Mouse (Mus musculus): ENCODE measurements around the gene Col1a1. TPM values are rescaled to one million over a fixed set of nuclear protein-coding genes. Genes with fewer than 3 reads are reported as not detected.

The Col1a1 gene
- polyA plus RNA-seq, 1 experiment from 2014 or later = 135 TPM

GRCm38 (mm10) chr11:94930151-94930550 is 5.9 kb upstream of the Col1a1 start:
- H3K9ac ChIP-seq (ENCODE audit: low read depth, low read length) = no peak overlapping the region
- H3K4me1 ChIP-seq (replicated peaks; ENCODE audit: control insufficient read depth, insufficient read depth, low read length) = peaks cover 3% of the 10 kb centered on the region; the same call in 1 of the 2 replicates
- ATAC-seq (ENCODE audit: low FRiP score) (no peak), DNase-seq (ENCODE audit: low spot score) (no peak)
- H3K27ac ChIP-seq (ENCODE audit: low read depth, low read length) = no peak overlapping the region
- WGBS = 51% methylated on average over 4 of the region's 4 CpGs
- H3K36me3 ChIP-seq (ENCODE audit: control insufficient read depth, insufficient read depth, low read length) = no peaks in the 10 kb centered on the region
- peaks cover 19% of the 10 kb centered on the region for H3K27me3 ChIP-seq (ENCODE audit: control insufficient read depth, insufficient read depth, low read length)
- no peaks in the 10 kb centered on the region for H3K9me3 ChIP-seq (ENCODE audit: control insufficient read depth, low read length)
- no peak overlapping the region for H3K4me2 ChIP-seq (replicated peaks; ENCODE audit: low read depth, low read length)
- no peak overlapping the region for H3K4me3 ChIP-seq (ENCODE audit: low read depth, low read length)

DNA sequence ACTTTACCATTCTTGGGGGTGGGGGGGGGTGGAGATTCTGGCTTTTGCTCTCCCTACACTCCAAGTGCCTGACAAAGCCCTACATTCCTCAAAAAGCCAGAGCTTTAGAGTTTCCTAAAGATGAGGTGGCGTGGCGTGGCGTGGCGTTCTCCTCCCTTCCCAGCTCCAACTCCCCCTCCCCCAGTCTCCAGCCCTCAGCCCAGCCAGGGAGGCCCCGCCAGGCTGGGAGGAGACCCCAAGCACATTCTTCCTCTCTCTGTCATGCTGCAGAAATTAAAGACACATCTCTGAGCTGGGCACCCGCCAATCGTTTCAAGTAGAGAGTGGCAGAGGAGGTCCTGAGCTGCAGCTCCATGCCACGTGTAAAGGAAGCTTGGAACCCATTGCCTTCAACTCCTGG is 2.4 kb upstream of the Col1a1 start:
- H3K4me2 ChIP-seq (replicated peaks; ENCODE audit: low read depth, low read length) = no peak overlapping the region
- no peak for DNase-seq (ENCODE audit: low spot score)
- ATAC-seq (ENCODE audit: low FRiP score) = no peak
- H3K27me3 ChIP-seq (ENCODE audit: control insufficient read depth, insufficient read depth, low read length) = peaks cover 44% of the 10 kb centered on the region
- H3K4me1 ChIP-seq (replicated peaks; ENCODE audit: control insufficient read depth, insufficient read depth, low read length) = peaks cover 1% of the 10 kb centered on the region; the same call in 1 of the 2 replicates
- H3K27ac ChIP-seq (ENCODE audit: low read depth, low read length) = peak overlapping the region; percentile 24; the same call in 1 of the 2 replicates
- no peaks in the 10 kb centered on the region for H3K36me3 ChIP-seq (ENCODE audit: control insufficient read depth, insufficient read depth, low read length)
- H3K4me3 ChIP-seq (ENCODE audit: low read depth, low read length) = no peak overlapping the region
- 18% methylated on average over 8 of the region's 8 CpGs for WGBS
- H3K9ac ChIP-seq (ENCODE audit: low read depth, low read length) = no peak overlapping the region
- no peaks in the 10 kb centered on the region for H3K9me3 ChIP-seq (ENCODE audit: control insufficient read depth, low read length)

GRCm38 (mm10) chr11:94934526-94934925 is 1.5 kb upstream of the Col1a1 start:
- H3K9me3 ChIP-seq (ENCODE audit: control insufficient read depth, low read length) = no peaks in the 10 kb centered on the region
- no peaks in the 10 kb centered on the region for H3K4me1 ChIP-seq (replicated peaks; ENCODE audit: control insufficient read depth, insufficient read depth, low read length)
- no peaks in the 10 kb centered on the region for H3K36me3 ChIP-seq (ENCODE audit: control insufficient read depth, insufficient read depth, low read length)
- no peak overlapping the region for H3K4me3 ChIP-seq (ENCODE audit: low read depth, low read length)
- no peak overlapping the region for H3K27ac ChIP-seq (ENCODE audit: low read depth, low read length)
- DNase-seq (ENCODE audit: low spot score) = no peak
- H3K27me3 ChIP-seq (ENCODE audit: control insufficient read depth, insufficient read depth, low read length) = peaks cover 46% of the 10 kb centered on the region
- no peak overlapping the region for H3K4me2 ChIP-seq (replicated peaks; ENCODE audit: low read depth, low read length)
- H3K9ac ChIP-seq (ENCODE audit: low read depth, low read length) = no peak overlapping the region
- 25% methylated on average over 11 of the region's 11 CpGs for WGBS
- no peak for ATAC-seq (ENCODE audit: low FRiP score)

DNA sequence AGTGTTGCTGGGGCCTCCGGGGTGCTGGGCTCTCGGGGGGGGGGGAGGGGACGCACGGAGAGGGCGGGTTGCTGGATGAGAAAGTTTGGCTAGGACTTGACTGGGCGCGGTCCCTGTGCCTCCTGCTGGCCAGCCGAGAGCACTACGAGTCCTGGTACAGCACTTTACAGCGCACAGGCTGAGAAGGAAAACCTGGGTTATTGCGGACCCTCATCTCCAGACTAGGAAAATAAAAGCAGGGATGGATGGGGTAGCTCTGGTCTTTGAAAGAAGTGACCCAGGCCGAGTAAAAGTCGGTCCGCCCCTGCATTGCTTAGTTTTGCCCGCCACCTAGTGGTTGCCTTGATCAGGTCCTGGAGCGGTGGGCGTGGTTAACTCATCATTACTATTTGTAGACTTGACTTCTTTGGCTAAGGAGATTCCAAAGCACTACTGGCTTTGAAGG is 849 bp downstream of the Col1a1 start:
- H3K4me1 ChIP-seq (replicated peaks; ENCODE audit: control insufficient read depth, insufficient read depth, low read length) = no peaks in the 10 kb centered on the region
- H3K4me3 ChIP-seq (ENCODE audit: low read depth, low read length) = peak overlapping the region; percentile 31
- H3K36me3 ChIP-seq (ENCODE audit: control insufficient read depth, insufficient read depth, low read length) = no peaks in the 10 kb centered on the region
- DNase-seq (ENCODE audit: low spot score) (peak; percentile 93), ATAC-seq (ENCODE audit: low FRiP score) (peak; percentile 76)
- peaks cover 46% of the 10 kb centered on the region for H3K27me3 ChIP-seq (ENCODE audit: control insufficient read depth, insufficient read depth, low read length)
- H3K4me2 ChIP-seq (replicated peaks; ENCODE audit: low read depth, low read length) = peak overlapping the region; percentile 45
- no peaks in the 10 kb centered on the region for H3K9me3 ChIP-seq (ENCODE audit: control insufficient read depth, low read length)
- H3K27ac ChIP-seq (ENCODE audit: low read depth, low read length) = no peak overlapping the region
- 0% methylated on average over 17 of the region's 17 CpGs for WGBS
- no peak overlapping the region for H3K9ac ChIP-seq (ENCODE audit: low read depth, low read length)

DNA sequence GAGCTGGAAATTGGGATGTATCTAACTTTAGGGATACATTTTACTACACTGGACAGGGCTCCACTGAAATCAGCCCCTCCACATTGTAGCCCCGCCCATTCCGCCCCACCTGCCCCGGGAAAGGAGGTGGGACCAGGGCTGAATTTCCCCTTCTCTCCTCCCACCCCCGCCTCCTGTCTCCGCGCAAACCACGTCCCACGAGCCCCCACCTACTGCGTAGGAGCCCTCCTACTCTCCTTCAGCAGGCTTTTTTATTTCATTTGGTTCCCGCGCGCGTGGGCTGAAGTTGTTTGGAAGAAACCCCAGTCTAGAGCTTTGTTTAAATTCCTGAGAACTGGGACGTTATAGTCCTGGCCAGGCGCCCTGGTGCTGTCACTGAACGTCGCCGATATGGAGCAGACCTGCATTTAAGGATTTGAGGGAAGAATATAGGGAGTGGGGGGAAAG is 1.3 kb downstream of the Col1a1 start:
- peak overlapping the region; percentile 45 for H3K4me2 ChIP-seq (replicated peaks; ENCODE audit: low read depth, low read length)
- H3K27me3 ChIP-seq (ENCODE audit: control insufficient read depth, insufficient read depth, low read length) = peaks cover 46% of the 10 kb centered on the region
- 0 out of 2 replicates have a peak overlapping the region, but pooled peaks have one; percentile 3 for H3K9ac ChIP-seq (ENCODE audit: low read depth, low read length)
- H3K4me1 ChIP-seq (replicated peaks; ENCODE audit: control insufficient read depth, insufficient read depth, low read length) = no peaks in the 10 kb centered on the region
- no peak overlapping the region for H3K27ac ChIP-seq (ENCODE audit: low read depth, low read length)
- peak overlapping the region; percentile 31 for H3K4me3 ChIP-seq (ENCODE audit: low read depth, low read length)
- whole genome bisulfite sequencing = 2% methylated on average over 18 of the region's 18 CpGs
- peak; percentile 59 for ATAC-seq (ENCODE audit: low FRiP score)
- H3K36me3 ChIP-seq (ENCODE audit: control insufficient read depth, insufficient read depth, low read length) = no peaks in the 10 kb centered on the region
- DNase-seq (ENCODE audit: low spot score) = no peak
- H3K9me3 ChIP-seq (ENCODE audit: control insufficient read depth, low read length) = no peaks in the 10 kb centered on the region

GRCm38 (mm10) chr11:94937787-94938186 is 1.8 kb downstream of the Col1a1 start:
- Histone ChIP-seq H3K4me1 (replicated peaks; ENCODE audit: control insufficient read depth, insufficient read depth, low read length) (no peaks in the 10 kb centered on the region), H3K9ac (ENCODE audit: low read depth, low read length) (peak overlapping the region; percentile 3; the same call in 1 of the 2 replicates), H3K9me3 (ENCODE audit: control insufficient read depth, low read length) (no peaks in the 10 kb centered on the region), H3K27ac (ENCODE audit: low read depth, low read length) (no peak overlapping the region), H3K4me3 (ENCODE audit: low read depth, low read length) (peak overlapping the region; percentile 31), H3K27me3 (ENCODE audit: control insufficient read depth, insufficient read depth, low read length) (peaks cover 46% of the 10 kb centered on the region), H3K4me2 (replicated peaks; ENCODE audit: low read depth, low read length) (peak overlapping the region; percentile 45), H3K36me3 (ENCODE audit: control insufficient read depth, insufficient read depth, low read length) (no peaks in the 10 kb centered on the region)
- no peak for DNase-seq (ENCODE audit: low spot score)
- WGBS = 4% methylated on average over 15 of the region's 15 CpGs
- no peak for ATAC-seq (ENCODE audit: low FRiP score)

GRCm38 (mm10) chr11:94938296-94938695 is 2.3 kb downstream of the Col1a1 start:
- peaks cover 41% of the 10 kb centered on the region for H3K27me3 ChIP-seq (ENCODE audit: control insufficient read depth, insufficient read depth, low read length)
- no peaks in the 10 kb centered on the region for H3K9me3 ChIP-seq (ENCODE audit: control insufficient read depth, low read length)
- no peak overlapping the region for H3K4me3 ChIP-seq (ENCODE audit: low read depth, low read length)
- DNase-seq (ENCODE audit: low spot score) (no peak), ATAC-seq (ENCODE audit: low FRiP score) (no peak)
- WGBS = 27% methylated on average over 9 of the region's 9 CpGs
- H3K9ac ChIP-seq (ENCODE audit: low read depth, low read length) = no peak overlapping the region; the same call in 1 of the 2 replicates
- no peaks in the 10 kb centered on the region for H3K36me3 ChIP-seq (ENCODE audit: control insufficient read depth, insufficient read depth, low read length)
- H3K4me1 ChIP-seq (replicated peaks; ENCODE audit: control insufficient read depth, insufficient read depth, low read length) = no peaks in the 10 kb centered on the region
- peak overlapping the region; percentile 45 for H3K4me2 ChIP-seq (replicated peaks; ENCODE audit: low read depth, low read length)
- no peak overlapping the region for H3K27ac ChIP-seq (ENCODE audit: low read depth, low read length)

DNA sequence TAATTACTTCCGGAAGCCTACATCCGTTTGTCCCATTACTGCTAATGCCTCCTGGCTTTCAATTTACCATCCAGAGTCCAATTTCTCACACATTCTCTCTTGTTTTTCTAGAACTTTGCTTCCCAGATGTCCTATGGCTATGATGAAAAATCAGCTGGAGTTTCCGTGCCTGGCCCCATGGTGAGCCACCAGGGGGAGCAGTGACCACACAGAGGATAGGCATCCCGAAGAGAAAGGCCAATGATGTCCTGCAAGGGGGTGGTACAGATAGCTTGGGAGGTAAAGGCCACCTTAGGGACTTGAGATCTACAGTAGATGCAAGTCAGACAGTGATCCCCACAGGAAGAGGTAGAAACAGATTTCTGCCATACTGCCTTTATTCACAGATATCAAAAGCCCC is 3.3 kb downstream of the Col1a1 start:
- H3K4me3 ChIP-seq (ENCODE audit: low read depth, low read length) = no peak overlapping the region

GRCm38 (mm10) chr11:94941121-94941520 is 5.1 kb downstream of the Col1a1 start:
- DNase-seq (ENCODE audit: low spot score) (no peak), ATAC-seq (ENCODE audit: low FRiP score) (no peak)
- 41% methylated on average over 9 of the region's 9 CpGs for WGBS
- H3K36me3 ChIP-seq (ENCODE audit: control insufficient read depth, insufficient read depth, low read length) = no peaks in the 10 kb centered on the region
- no peak overlapping the region for H3K4me3 ChIP-seq (ENCODE audit: low read depth, low read length)
- peaks cover 18% of the 10 kb centered on the region for H3K27me3 ChIP-seq (ENCODE audit: control insufficient read depth, insufficient read depth, low read length)
- no peaks in the 10 kb centered on the region for H3K9me3 ChIP-seq (ENCODE audit: control insufficient read depth, low read length)
- H3K4me1 ChIP-seq (replicated peaks; ENCODE audit: control insufficient read depth, insufficient read depth, low read length) = no peaks in the 10 kb centered on the region
- no peak overlapping the region for H3K9ac ChIP-seq (ENCODE audit: low read depth, low read length)
- H3K4me2 ChIP-seq (replicated peaks; ENCODE audit: low read depth, low read length) = no peak overlapping the region
- H3K27ac ChIP-seq (ENCODE audit: low read depth, low read length) = no peak overlapping the region

More for the DNA sequence above, 3.3 kb downstream of the Col1a1 start:
- DNase-seq (ENCODE audit: low spot score) (peak; percentile 85), ATAC-seq (ENCODE audit: low FRiP score) (no peak)
- H3K36me3 ChIP-seq (ENCODE audit: control insufficient read depth, insufficient read depth, low read length) = no peaks in the 10 kb centered on the region
- H3K27me3 ChIP-seq (ENCODE audit: control insufficient read depth, insufficient read depth, low read length) = peaks cover 33% of the 10 kb centered on the region
- H3K4me1 ChIP-seq (replicated peaks; ENCODE audit: control insufficient read depth, insufficient read depth, low read length) = no peaks in the 10 kb centered on the region
- no peak overlapping the region for H3K9ac ChIP-seq (ENCODE audit: low read depth, low read length)
- 22% methylated on average over 4 of the region's 4 CpGs for WGBS
- no peak overlapping the region for H3K27ac ChIP-seq (ENCODE audit: low read depth, low read length)
- H3K9me3 ChIP-seq (ENCODE audit: control insufficient read depth, low read length) = no peaks in the 10 kb centered on the region
- no peak overlapping the region for H3K4me2 ChIP-seq (replicated peaks; ENCODE audit: low read depth, low read length)
